Mouse (Mus musculus): Measurements from ENCODE around the gene D630003M21Rik. TPM values are rescaled to one million over a fixed set of nuclear protein-coding genes. Genes with fewer than 3 reads are reported as not detected.
A peak's percentile ranks its signal among the peaks of the same experiment; 100 is the strongest.

D630003M21Rik gene
- polyA plus RNA-seq, 1 experiment, result 0.35 TPM

GRCm38 (mm10) chr2:158138778-158139177, 90.2 kb downstream of the D630003M21Rik start:
- no peak for TF ChIP-seq POLR2A (IDR thresholded peaks at IDR 0.05; ENCODE audit: borderline replicate concordance, control insufficient read depth, low read depth, low read length)
- no peak for TF ChIP-seq CTCF (IDR thresholded peaks at IDR 0.05; ENCODE audit: control insufficient read depth, insufficient read depth, low read length)
- Histone ChIP-seq H3K4me1 (ENCODE audit: control insufficient read depth, insufficient read depth, low read length) (peaks cover 6% of the 10 kb centered on the region; the same call in 1 of the 2 replicates), H3K27ac (ENCODE audit: control insufficient read depth, insufficient read depth, low read depth, low read length, poor library complexity) (no peak overlapping the region), H3K4me3 (replicated peaks; ENCODE audit: control insufficient read depth, low read depth, low read length) (no peak overlapping the region)
- 91% methylated on average over 9 of the region's 9 CpGs for WGBS

GRCm38 (mm10) chr2:158137771-158138170, 91.3 kb downstream of the D630003M21Rik start:
- H3K4me3 ChIP-seq (replicated peaks; ENCODE audit: control insufficient read depth, low read depth, low read length), result no peak overlapping the region
- WGBS, result 92% methylated on average over 12 of the region's 12 CpGs
- TF ChIP-seq POLR2A (IDR thresholded peaks at IDR 0.05; ENCODE audit: borderline replicate concordance, control insufficient read depth, low read depth, low read length) (no peak), CTCF (IDR thresholded peaks at IDR 0.05; ENCODE audit: control insufficient read depth, insufficient read depth, low read length) (no peak)
- peaks cover 7% of the 10 kb centered on the region for H3K4me1 ChIP-seq (ENCODE audit: control insufficient read depth, insufficient read depth, low read length)
- no peak overlapping the region for H3K27ac ChIP-seq (ENCODE audit: control insufficient read depth, insufficient read depth, low read depth, low read length, poor library complexity)

GRCm38 (mm10) chr2:158136205-158136604, 92.8 kb downstream of the D630003M21Rik start:
- WGBS, result 39% methylated on average over 7 of the region's 7 CpGs
- H3K4me1 ChIP-seq (ENCODE audit: control insufficient read depth, insufficient read depth, low read length), result peaks cover 7% of the 10 kb centered on the region
- no peak overlapping the region for H3K27ac ChIP-seq (ENCODE audit: control insufficient read depth, insufficient read depth, low read depth, low read length, poor library complexity)
- H3K4me3 ChIP-seq (replicated peaks; ENCODE audit: control insufficient read depth, low read depth, low read length), result no peak overlapping the region
- TF ChIP-seq CTCF (IDR thresholded peaks at IDR 0.05; ENCODE audit: control insufficient read depth, insufficient read depth, low read length) (no peak), POLR2A (IDR thresholded peaks at IDR 0.05; ENCODE audit: borderline replicate concordance, control insufficient read depth, low read depth, low read length) (no peak)

- WGBS, result 9% methylated on average over 6 of the region's 6 CpGs
- TF ChIP-seq CTCF (IDR thresholded peaks at IDR 0.05; ENCODE audit: control insufficient read depth, insufficient read depth, low read length), result no peak
- no peak for TF ChIP-seq POLR2A (IDR thresholded peaks at IDR 0.05; ENCODE audit: borderline replicate concordance, control insufficient read depth, low read depth, low read length)
- H3K4me3 ChIP-seq (replicated peaks; ENCODE audit: control insufficient read depth, low read depth, low read length), result no peak overlapping the region
- H3K27ac ChIP-seq (ENCODE audit: control insufficient read depth, insufficient read depth, low read depth, low read length, poor library complexity), result peak overlapping the region; percentile 16; the same call in 1 of the 2 replicates
- peaks cover 6% of the 10 kb centered on the region for H3K4me1 ChIP-seq (ENCODE audit: control insufficient read depth, insufficient read depth, low read length)
Measured at GRCm38 (mm10) chr2:158133050-158133449, 96.0 kb downstream of the D630003M21Rik start.

Other genes with a start within 250 kb of the D630003M21Rik start
- gene Tti1, start 200.8 kb downstream of the D630003M21Rik start, polyA plus RNA-seq (2011; ENCODE audit: insufficient read depth, insufficient read length, low replicate concordance, missing spikeins), result 8.6 and 13.0 TPM in 2 replicates
- gene Rprd1b, start 200.7 kb downstream of the D630003M21Rik start, polyA plus RNA-seq (2011; ENCODE audit: insufficient read depth, insufficient read length, low replicate concordance, missing spikeins), result 8.6 and 10.8 TPM in 2 replicates
- 13.9 and 19.0 TPM in 2 replicates for gene Tgm2, start 82.8 kb downstream of the D630003M21Rik start, polyA plus RNA-seq (2011; ENCODE audit: insufficient read depth, insufficient read length, low replicate concordance, missing spikeins)
- gene Bpi, start 28.9 kb upstream of the D630003M21Rik start, polyA plus RNA-seq (2011; ENCODE audit: insufficient read depth, insufficient read length, low replicate concordance, missing spikeins), result not detected in 2 replicates
- 14.8 and 23.0 TPM in 2 replicates for gene Lbp, start 77.3 kb upstream of the D630003M21Rik start, polyA plus RNA-seq (2011; ENCODE audit: insufficient read depth, insufficient read length, low replicate concordance, missing spikeins)
- gene Snhg11, start 146.4 kb upstream of the D630003M21Rik start, polyA plus RNA-seq (2011; ENCODE audit: insufficient read depth, insufficient read length, low replicate concordance, missing spikeins), result 0.65 and 2.6 TPM in 2 replicates
- 7.1 and 16.6 TPM in 2 replicates for gene Ralgapb, start 180.6 kb upstream of the D630003M21Rik start, polyA plus RNA-seq (2011; ENCODE audit: insufficient read depth, insufficient read length, low replicate concordance, missing spikeins)

Measured in bone marrow, adult 2 months (tissue).